Mouse (Mus musculus): Measurements from ENCODE around the gene Asic3.
A peak's percentile ranks its signal among the peaks of the same experiment; 100 is the strongest.

Gene Asic3

GRCm38 (mm10) chr5:24423129-24424003 lies 10.2 kb downstream of the Asic3 start, which contains the start of the genes Cdk5 and Slc4a2:
Gene Cdk5, minus strand, starts transcription at chr5:24423530.
Gene Slc4a2, plus strand, starts transcription at chr5:24423837.
- DNase-seq: peak; percentile 99

DNA sequence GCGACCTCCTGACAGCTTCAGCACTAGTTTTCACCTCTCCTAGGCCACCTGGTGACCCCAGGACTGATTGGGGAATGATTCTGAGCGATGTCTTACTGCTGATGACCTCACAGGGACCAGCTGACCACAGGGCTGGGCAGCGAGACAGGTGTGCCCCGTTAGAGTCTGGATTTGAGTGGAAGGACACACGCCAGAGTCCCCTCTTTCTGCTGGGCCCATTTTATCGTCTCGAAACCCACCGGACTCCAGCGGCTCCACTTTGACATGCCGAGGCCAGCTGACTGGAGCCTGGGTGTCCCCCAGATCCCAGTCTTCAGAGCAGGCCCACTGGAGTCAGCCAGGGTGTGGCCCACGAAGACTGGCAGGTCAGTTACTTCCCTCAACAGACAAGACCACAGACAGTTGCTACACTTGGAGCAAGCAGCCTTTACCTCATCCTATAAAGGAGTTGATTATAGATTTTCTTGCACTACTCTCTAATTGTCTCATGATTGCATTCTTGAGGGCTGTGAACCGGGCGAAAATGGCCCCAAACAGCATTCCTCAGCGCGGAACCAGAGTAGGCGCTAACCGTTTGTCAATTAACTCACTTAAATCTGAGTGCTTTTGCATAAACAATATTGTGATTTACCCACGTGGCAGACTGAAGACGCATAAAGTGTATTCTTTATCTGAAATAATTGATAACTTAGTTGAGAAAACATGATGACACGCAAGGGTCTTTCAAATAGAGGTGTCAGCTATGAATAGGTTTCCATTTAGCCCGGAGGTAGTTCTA lies 11.0 kb downstream of the Asic3 start:
- DNase-seq: no peak

DNA sequence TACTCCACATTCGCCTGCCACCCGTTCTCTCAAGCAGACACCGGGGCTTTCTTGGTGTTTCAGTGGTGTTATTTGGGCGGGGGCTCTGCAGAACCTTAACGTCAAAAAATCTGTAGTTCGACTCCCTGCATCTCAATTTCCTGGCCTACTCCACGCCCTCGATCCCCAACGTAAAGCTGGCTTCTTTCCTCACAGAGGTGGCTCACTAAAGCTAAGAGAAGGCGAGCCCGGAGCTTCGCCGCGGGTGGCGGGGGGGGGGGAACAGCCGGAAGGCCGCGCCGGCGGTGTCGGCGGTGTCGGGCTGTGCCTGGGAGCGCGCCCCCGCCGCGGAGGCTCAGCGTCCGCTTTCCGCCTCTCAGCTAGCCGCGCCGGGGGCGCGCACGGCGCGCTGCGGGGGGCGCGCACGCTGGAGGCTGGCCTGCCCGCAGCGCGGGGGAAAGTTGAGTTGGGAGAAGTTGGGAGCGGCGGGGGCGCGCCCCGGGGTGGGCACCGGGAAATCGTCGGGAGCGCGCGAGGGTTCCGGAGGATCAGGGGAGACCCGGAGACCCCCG lies 11.7 kb downstream of the Asic3 start:
- peak; percentile 82 to 88 for DNase-seq

DNA sequence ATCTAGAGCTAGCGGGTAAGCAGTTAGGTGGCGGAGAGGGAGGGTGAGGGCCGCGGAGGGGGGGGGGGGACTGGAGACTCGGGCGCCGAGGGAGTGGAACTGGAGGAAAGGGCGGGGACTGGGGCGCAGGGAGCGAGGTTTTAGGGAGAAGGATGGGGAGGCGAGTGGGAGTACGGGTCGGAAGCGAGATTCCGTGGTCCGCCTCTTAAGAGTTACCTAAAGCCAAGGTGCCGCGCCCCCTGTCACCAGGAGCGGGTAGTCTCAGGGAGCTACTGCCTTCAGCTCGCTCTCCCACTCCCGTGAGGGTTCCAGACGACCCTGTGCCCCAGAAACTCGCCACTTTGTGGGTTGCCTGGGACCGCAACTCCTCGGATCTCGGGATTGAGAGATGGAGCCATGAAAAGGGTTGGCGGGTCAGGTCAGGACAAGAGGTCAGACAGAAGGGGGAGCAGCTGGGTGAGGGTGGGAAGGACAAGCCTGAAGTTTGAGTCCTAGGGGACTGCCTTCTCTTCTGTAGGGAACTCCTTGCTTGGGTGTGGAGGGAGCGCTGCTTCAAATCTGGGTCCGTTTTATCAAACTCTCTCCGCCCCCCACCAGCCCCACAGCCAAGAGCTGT lies 12.3 kb downstream of the Asic3 start:
- peak in 1 of 2 experiments; percentile 64 for DNase-seq

DNA sequence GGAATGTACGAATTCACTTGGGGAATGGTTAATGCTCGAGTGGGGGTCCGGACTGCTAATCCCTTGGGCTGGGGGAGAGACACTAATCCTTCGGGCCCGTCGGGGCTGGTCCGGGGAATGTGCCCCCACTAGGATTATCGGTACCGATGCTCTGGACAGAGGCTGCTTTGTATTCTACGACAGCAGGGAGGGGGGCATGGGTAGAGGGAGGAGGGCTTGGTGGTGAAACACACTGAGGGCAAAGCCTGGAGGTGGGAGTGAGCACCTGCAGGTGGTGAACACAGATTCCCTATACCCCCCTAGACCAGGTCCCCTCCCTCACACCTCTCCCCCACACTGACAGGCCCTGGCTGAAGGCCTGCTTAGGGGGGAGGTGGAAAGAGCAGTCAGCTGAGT lies 12.8 kb downstream of the Asic3 start:
- DNase-seq: peak in 1 of 2 experiments; percentile 15

DNA sequence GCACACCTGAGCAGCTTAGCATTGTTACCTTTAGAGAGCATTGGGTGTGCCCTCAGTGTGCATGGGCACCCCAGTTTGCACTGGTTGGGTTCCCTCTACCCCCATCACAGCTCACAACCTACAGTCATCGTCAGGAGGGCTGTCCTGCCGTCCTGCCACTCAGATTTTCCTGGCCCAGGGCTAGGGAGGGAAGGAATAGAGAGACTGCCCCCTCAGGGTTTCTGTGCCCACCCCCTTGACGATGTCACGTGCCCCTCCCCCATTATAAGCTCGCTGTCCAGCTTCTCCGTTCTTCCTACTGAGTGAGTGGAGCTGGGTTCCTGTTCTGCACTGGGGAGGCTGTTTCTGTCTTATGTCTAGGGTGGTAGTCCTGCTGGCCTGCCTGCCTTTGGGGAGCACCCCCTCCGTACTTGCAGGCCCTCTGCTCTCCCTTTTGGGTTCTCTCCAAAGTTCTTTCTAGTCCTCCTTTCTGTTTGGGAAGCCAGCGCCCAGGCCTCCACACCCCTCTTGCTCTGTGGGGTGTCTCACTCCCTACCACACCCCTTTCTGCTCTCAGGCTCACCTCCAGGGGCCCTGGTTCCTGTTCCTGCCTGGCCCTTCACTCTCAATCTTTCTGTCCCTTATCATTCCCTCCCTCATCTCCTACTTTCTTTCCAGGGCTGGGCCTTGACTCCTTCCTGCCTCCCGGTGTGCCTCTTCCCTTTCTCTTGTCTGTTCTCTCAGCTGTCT lies 13.5 kb downstream of the Asic3 start:
- DNase-seq: peak; percentile 14 to 22

GRCm38 (mm10) chr5:24427285-24427633 lies 14.1 kb downstream of the Asic3 start:
- no peak for DNase-seq

GRCm38 (mm10) chr5:24427981-24428402 lies 14.8 kb downstream of the Asic3 start:
- peak; percentile 74 to 82 for DNase-seq

DNA sequence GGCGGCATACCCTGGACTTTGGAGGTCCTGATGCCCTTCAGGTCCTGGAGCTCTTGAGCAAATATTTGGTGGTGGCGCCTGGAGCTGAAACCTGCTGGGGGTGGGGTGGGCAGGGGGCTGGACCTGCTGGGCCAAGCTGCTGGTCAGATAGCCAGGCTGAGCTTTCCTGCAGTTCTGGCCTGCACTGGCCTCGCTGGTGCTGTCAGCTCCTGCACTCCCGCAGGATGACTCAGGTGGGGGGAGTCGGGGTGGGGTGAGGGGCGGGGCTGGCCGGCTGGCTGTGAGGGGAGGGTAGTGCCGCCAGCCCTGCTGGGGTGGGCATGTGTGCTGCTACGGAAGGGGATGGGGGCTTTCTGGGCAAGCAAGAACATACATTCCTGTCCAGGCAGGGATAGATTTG lies 15.4 kb downstream of the Asic3 start:
- DNase-seq: no peak

DNA sequence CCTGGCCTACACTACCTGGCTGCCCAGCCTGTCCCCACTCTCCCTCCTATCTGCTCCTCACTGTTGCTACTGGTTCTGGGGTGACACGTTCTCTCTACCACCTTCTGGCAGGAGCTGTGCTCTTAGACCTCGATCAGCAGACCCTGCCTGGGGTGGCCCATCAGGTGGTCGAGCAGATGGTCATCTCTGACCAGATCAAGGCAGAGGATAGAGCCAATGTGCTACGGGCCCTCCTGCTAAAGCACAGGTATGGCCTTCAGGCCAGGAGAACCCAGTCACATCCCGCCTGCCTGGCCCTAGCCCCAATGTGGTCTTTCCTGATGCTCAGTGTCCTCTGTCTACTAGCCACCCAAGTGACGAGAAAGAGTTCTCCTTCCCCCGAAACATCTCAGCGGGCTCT lies 20.8 kb downstream of the Asic3 start:
- DNase-seq: no peak

DNA sequence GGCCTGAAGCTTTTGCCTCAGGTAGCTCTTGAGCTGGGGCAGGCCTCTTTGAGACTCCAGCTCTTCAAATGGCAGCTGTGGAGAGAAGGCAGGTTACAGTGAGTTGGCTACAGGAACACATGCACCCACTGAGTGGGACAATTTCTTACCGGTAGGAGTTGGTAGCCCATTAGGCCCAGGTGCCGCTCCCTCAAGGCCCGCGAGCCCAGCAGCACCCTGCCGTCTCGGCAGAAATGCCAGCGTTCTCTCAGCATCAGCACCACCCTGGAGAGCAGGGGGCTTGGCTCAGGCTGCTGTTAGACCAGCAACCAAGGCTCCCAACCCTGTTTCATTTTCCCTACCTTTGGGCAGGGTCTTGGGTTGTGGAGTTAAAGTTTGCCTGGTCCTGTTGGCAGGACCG lies 28.0 kb downstream of the Asic3 start:
- DNase-seq: no peak

GRCm38 (mm10) chr5:24442029-24442428 lies 28.8 kb downstream of the Asic3 start:
- no peak for DNase-seq

GRCm38 (mm10) chr5:24443204-24443603 lies 30.0 kb downstream of the Asic3 start:
- DNase-seq: no peak

GRCm38 (mm10) chr5:24443927-24444326 lies 30.7 kb downstream of the Asic3 start:
- no peak for DNase-seq

DNA sequence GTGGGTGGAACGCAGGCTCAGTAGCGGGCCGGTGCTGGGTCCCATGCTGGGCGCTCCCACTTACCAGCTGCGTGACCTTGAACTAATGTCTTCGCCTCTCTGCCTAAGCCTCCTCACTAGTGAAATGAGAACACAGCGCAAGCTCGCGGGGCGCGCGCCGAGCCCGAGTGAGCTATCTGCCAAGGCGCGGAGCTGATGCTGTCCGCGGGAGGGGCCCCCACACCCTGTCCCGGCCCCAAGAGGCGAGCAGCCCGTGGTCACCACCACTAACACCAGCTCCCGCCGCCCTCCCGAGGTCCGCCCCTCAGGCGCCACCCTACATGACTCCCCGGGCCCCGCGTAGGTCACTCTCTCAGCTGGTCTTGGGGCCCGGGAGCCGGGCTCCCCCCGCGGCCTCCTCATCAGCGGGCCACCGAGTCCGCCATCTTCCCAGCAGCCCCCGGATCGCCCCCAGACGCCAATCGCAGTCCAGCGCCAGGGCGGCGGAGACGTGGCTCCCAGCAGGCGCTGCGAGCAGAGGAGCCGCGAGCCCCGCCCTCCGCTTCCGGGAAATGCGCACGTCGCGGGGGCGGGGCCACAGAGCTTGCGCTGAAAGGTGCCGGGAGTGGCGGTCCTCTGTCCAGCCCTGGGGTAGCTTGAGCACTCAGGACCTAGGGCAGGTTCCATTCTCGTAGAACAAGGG lies 31.7 kb downstream of the Asic3 start, which contains the start of gene Fastk:
TSS of gene Fastk (minus strand) at position 542 of the 682 bp plus-strand sequence.
- peak; percentile 92 to 95 for DNase-seq

DNA sequence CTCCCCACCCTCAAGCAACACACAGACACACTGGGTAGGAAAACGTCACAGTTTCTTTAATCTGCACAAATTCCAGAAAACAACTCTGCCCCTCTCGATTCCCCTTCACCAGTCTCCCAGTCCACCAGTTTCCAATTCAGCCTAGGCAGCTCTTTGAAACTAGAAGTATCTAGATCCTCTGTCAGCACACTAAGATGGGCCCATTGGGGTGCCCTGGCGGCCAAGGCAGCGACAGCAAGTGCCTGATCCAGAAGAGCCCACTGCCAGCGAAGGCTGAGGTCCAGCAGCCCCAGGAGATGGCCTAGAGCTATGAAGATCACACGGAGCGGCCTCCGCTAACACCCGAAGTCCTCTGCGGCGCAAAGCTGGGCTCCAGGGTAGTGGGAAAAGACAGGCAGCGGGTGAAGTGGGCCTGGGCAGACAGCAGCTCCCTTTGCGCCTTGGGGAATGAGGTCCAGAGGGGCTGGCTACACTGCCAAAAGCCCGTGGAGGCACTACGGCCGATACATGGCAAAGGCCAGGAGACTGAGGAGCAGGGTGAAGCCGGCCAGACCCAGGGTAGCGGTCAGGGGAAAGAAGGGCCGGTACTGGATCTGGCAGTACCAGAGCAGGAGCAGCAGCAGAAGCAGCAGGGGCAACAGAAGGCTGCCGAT lies 32.4 kb downstream of the Asic3 start:
- DNase-seq: no peak

GRCm38 (mm10) chr5:24446630-24447029 lies 33.4 kb downstream of the Asic3 start:
- no peak for DNase-seq

GRCm38 (mm10) chr5:24447624-24448298 lies 34.6 kb downstream of the Asic3 start, which contains the start of gene Tmub1:
Gene Tmub1, minus strand, starts transcription at chr5:24447854.
- DNase-seq: peak; percentile 91 to 93

DNA sequence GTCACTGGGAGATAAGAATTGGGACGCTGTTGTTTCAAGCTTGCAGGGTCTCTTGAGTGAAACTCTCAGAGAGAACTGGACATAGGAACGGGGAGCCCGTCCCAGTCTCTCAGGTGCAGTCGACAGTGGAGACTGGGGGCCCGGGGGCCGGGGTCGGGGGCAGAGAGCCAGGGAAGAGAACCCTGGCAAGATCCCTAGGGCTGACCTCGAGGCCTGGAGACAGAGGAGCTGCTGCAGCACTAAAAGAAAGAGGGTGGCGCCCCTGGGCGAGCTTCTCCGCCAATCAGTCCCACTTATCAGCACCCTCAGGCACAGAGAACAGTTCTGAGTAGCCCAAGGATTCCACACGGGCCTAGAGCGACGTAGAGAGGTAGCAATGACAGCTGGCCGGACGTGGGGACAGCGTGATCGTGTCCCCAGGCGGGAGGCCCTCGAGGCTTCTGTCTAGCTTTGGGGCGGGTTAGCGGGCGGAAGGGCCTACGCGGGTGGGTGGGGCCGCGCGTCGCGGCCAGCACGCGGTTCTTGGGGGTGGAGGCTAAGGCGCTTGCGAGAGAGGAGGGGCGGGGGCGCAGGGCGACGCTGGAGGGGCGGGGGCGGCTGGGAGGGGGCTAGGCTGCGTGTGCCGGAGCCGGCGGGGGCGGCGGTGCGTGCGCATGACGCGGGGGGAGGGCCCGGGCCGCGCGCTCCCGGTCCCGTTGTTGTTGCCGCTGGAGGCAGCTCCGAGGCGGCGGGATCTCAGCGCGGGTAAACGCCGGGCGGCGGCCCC lies 38.3 kb downstream of the Asic3 start:
- peak; percentile 85 to 89 for DNase-seq
